Comparison of ENCODE assay signal across 12 mouse cellular contexts in the genomic region with DNA sequence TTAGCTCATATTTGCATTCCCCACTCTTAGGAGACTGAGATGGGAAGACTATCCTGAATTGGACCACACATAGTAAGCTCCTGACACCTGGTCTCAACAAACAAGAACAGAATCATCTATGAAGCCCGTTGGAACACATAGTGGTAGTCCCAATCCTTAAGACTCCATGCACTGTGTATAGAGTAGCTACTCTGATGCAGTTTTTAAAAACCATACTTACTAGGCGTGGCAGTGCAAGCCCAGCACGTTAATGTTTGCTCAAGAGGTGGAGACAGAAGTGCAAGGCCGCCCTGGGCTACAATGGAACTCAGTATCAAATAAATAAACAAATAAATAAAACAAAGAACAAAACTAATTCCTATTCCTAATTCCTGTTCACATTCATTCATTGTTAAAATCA.
"Had no signal": no experiment of that assay in that cellular context is flagged by ENCODE, and none has a peak within 500 bp of the region (broad histone marks: within the 10 kb centered on the region; RNA-seq: fewer than 3 reads in every experiment).

No protein-coding gene starts in this region.

- DNase-seq: kidney, adult 8-10 months; kidney, postnatal 36 days; liver; right cerebral cortex, postnatal 14 days; thymus, postnatal 4 days had no signal

- H3K36me3 ChIP-seq: limb, embryonic 12.5 days; lung, embryonic 15.5 days; midbrain, embryonic 15.5 days; neural tube, embryonic 13.5 days; stomach, embryonic 15.5 days had no signal

- H3K4me3 ChIP-seq: layer of hippocampus, adult 2 months; limb, embryonic 12.5 days; lung, embryonic 15.5 days; midbrain, embryonic 15.5 days; neural tube, embryonic 13.5 days; stomach, embryonic 15.5 days had no signal

- H3K4me2 ChIP-seq: limb, embryonic 12.5 days; midbrain, embryonic 11.5 days; midbrain, embryonic 15.5 days; neural tube, embryonic 13.5 days had no signal

- H3K27ac ChIP-seq: limb, embryonic 12.5 days; midbrain, embryonic 15.5 days; neural tube, embryonic 13.5 days had no signal

- H3K27me3 ChIP-seq: limb, embryonic 12.5 days; lung, embryonic 15.5 days; midbrain, embryonic 15.5 days; neural tube, embryonic 13.5 days; stomach, embryonic 15.5 days had no signal

- H3K9ac ChIP-seq: limb, embryonic 12.5 days; lung, embryonic 15.5 days; midbrain, embryonic 15.5 days; neural tube, embryonic 13.5 days; stomach, embryonic 15.5 days had no signal

- H3K9me3 ChIP-seq: limb, embryonic 12.5 days; lung, embryonic 15.5 days; midbrain, embryonic 15.5 days; neural tube, embryonic 13.5 days; stomach, embryonic 15.5 days had no signal

- ATAC-seq: midbrain, embryonic 15.5 days had no signal
